Mouse (Mus musculus): ENCODE measurements at regions not wholly inside any gene's neighbourhood (a gene's known extent, or its start where the extent isn't known, plus 50 kb on each side); places are given as distances from the start of the nearest gene placed in this dataset.

DNA sequence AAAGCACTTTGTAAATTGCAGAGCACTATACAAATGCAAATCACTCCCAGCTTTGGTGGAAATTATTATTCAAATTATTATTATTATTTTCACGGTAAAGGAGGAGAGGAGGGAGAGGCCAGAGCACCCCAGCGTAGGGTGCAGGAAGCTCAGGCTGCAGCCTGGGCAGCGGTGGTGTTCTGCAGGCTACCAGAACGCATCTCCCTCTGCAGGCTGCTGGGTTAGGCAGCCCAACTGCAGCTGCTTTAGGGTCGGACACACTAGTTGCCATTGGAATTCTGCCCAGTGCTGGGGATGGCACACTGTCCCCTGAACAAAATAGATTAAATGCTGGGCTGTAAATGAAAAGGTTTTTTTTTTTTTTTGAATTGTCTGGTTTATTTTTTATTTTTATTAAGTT lies 189.7 kb upstream of the 4931429L15Rik start:
- H3K27ac ChIP-seq (replicated peaks; ENCODE audit: low read depth, low read length), result no peak overlapping the region
- no peak overlapping the region for H3K4me3 ChIP-seq (ENCODE audit: insufficient read depth, low read depth, low read length)
- no peaks in the 10 kb centered on the region for H3K4me1 ChIP-seq (ENCODE audit: control insufficient read depth, insufficient read depth, insufficient read length, low read length)

DNA sequence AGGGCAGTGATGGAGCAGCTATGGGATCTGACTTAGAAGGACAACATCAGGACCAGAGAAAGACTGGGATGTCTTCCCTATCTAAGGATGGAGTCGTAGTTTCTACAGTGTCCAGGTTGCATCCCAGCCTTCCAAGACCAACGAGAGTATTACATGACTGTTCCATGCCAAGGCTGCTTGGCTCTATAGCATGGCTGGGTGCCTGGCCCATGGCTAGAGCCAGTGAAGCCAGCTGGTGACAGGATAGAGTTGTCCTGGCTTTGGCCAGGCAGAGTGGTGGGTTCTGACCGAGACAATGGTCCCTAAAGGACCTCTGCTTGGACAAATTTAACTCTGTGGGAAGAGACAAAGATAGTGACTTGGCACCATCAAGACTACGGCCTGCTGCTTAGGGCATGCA lies 187.2 kb upstream of the 4931429L15Rik start:
- no peaks in the 10 kb centered on the region for H3K4me1 ChIP-seq (ENCODE audit: control insufficient read depth, insufficient read depth, insufficient read length, low read length)
- no peak overlapping the region for H3K4me3 ChIP-seq (ENCODE audit: insufficient read depth, low read depth, low read length)
- no peak overlapping the region for H3K27ac ChIP-seq (replicated peaks; ENCODE audit: low read depth, low read length)

DNA sequence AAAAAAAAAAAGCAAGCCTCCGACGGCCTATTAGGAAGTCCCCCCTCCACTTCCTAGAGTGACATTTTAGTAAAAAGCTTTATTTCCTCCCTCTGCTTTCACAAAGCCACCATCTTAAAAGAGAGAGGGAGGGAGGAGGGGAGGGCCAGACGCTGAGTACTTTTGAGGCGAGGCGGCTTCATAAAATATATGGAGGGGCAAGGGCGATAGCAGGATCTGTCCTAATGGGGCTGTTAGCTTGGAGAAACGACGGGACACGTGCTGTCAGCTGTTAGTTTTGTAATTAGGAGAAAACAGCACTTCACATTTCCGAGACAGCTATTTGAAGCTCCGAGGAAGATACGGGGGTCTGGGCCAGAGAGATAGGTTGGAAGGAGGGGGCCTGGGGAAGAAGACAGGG lies 184.8 kb upstream of the 4931429L15Rik start:
- H3K27ac ChIP-seq (replicated peaks; ENCODE audit: low read depth, low read length), result no peak overlapping the region
- no peak overlapping the region for H3K4me3 ChIP-seq (ENCODE audit: insufficient read depth, low read depth, low read length)
- H3K4me1 ChIP-seq (ENCODE audit: control insufficient read depth, insufficient read depth, insufficient read length, low read length), result no peaks in the 10 kb centered on the region

DNA sequence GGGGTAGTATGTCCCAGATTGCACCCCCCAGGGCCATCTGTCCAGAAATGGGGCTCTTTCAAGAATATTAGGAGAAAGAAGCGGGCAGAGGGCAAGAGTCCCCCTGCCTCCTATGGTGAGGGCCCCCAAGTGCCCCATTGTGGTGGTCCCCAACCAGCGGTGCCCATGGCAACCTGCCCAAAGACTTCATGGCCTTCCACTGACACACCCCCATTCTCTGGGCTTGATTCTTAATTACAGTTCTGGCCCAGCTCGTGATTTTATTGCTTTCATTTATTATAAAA lies 184.3 kb upstream of the 4931429L15Rik start:
- Histone ChIP-seq H3K4me1 (ENCODE audit: control insufficient read depth, insufficient read depth, insufficient read length, low read length) (no peaks in the 10 kb centered on the region), H3K4me3 (ENCODE audit: insufficient read depth, low read depth, low read length) (no peak overlapping the region), H3K27ac (replicated peaks; ENCODE audit: low read depth, low read length) (no peak overlapping the region)

DNA sequence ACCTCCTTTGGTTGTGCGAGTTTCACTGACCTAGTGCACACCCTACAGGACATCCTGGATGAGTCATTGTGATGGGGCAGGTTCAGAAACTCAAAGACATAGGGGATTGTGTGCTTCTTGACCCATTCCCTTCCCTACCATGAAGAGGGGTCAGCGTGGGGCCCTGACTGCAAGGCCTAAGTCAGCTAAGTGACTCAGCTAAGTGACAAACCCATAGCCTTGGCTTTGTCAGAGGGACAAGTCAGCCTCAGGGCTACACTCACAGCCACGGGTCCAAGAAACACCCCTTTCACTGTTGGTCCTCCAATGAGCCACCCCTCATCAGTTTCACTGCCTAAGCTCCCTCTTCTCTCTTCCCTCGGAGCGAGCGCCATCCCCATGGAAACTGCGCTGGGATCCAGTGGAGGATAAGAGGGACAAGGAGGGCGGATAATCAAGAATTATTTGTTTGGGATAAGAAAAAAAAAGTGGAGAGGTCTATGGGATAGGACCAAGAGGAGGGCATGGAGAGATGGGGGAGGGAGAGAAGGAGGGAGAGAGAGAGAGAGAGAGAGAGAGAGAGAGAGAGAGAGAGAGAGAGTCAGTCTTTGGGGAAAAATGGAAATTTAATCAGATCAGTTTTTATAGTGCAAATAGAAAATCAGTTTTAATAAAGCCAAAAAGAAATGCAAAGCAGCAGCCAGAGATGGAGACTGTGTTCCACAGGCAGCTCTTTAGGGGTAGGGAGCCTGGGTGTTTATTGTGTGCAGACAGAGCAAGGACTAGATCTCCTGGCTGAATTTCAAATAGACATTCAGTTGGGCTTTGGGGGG lies 183.7 kb upstream of the 4931429L15Rik start:
- H3K4me1 ChIP-seq (ENCODE audit: control insufficient read depth, insufficient read depth, insufficient read length, low read length), result no peaks in the 10 kb centered on the region
- H3K4me3 ChIP-seq (ENCODE audit: insufficient read depth, low read depth, low read length), result no peak overlapping the region
- no peak overlapping the region for H3K27ac ChIP-seq (replicated peaks; ENCODE audit: low read depth, low read length)

DNA sequence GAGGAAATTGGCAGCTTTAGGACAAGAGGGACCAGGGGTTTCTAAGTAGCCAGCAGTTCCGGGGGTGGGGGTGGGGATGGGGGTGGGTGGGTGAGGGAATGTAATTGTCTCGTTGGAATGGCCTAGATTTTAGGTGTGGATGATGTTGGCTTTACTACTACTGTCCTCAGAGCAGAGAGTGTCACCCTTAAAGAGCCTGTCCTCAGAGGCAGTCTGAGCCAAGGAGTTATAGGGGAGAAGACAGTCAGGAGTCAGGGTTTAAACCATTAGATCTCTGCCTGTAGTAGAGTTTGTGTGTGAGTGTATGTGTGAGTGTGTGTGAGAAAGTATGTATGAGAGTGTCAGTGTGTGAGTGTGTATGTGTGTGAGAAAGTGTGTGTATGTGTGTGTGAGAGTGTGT lies 179.6 kb upstream of the 4931429L15Rik start:
- no peaks in the 10 kb centered on the region for H3K4me1 ChIP-seq (ENCODE audit: control insufficient read depth, insufficient read depth, insufficient read length, low read length)
- no peak overlapping the region for H3K4me3 ChIP-seq (ENCODE audit: insufficient read depth, low read depth, low read length)
- no peak overlapping the region for H3K27ac ChIP-seq (replicated peaks; ENCODE audit: low read depth, low read length)

DNA sequence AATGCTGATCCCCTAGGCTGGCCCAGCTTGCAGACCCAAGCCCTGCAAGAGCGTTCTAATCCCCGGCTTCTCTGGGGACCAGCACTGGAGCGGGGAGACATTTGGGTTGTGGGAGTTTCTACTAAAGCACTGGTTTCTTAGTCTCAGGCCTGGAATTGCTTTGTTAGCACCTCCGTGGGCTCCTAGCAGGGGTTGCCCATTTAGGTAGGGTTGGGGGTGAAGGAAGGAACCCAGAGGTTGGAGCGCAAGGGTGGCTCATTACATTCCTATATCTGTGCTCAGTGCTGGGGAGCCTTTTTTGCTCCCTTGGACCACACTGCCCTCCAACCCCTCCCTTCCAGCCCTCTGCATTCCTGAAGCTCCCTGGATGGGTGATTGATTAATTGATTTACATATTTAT lies 179.1 kb upstream of the 4931429L15Rik start:
- Histone ChIP-seq H3K4me3 (ENCODE audit: insufficient read depth, low read depth, low read length) (no peak overlapping the region), H3K4me1 (ENCODE audit: control insufficient read depth, insufficient read depth, insufficient read length, low read length) (no peaks in the 10 kb centered on the region), H3K27ac (replicated peaks; ENCODE audit: low read depth, low read length) (no peak overlapping the region)

DNA sequence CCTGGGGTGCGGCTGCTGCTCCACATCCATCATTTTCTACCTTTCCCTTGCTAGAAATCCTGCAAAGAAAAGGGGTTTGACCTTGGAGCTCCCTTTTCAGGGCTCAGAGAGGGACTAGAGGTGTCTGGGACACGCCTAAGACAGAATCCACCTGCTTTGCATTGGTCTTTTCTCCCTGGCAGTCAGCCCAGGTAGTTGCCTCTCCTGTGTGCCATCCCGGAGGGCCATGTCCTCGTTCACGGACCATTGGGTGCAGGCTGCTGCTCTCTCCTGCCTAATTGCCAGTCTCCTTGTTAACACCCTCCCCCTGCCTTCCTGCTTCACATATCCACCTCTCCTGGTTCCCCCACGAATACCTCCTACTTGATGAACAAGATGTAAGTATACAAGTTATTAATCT lies 175.5 kb upstream of the 4931429L15Rik start:
- Histone ChIP-seq H3K27ac (replicated peaks; ENCODE audit: low read depth, low read length) (no peak overlapping the region), H3K4me3 (ENCODE audit: insufficient read depth, low read depth, low read length) (no peak overlapping the region), H3K4me1 (ENCODE audit: control insufficient read depth, insufficient read depth, insufficient read length, low read length) (no peaks in the 10 kb centered on the region)

DNA sequence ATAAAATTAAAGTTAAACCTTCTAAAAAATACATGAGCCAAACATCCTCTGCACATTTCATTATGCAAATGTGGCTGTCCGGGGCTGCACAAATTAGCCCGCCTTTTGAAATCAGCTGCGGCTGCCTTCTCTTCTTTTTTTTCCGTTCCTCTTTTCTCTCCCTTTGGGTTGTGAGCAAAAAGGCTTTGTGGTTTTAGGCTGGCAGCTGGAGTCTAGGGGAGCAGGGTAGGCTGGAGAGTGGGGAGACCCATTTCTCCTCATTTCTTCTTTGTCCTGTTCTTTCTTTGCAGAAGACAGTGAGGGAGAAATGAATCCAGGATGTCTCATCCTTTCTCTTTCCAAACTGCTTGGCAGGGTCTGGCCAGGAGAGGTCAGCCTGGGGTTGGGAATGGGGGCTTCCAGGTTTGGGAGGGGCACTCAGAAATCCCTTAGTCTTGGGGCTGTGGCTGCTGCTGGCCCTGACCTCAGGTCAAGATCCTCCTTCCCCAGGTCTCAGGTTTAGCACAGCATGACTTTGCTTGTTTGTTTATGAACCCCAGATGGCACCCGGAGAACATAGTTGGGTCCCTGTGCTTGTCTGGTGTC lies 163.2 kb upstream of the 4931429L15Rik start:
- Histone ChIP-seq H3K4me3 (ENCODE audit: insufficient read depth, low read depth, low read length) (no peak overlapping the region), H3K27ac (replicated peaks; ENCODE audit: low read depth, low read length) (no peak overlapping the region), H3K4me1 (ENCODE audit: control insufficient read depth, insufficient read depth, insufficient read length, low read length) (no peaks in the 10 kb centered on the region)

DNA sequence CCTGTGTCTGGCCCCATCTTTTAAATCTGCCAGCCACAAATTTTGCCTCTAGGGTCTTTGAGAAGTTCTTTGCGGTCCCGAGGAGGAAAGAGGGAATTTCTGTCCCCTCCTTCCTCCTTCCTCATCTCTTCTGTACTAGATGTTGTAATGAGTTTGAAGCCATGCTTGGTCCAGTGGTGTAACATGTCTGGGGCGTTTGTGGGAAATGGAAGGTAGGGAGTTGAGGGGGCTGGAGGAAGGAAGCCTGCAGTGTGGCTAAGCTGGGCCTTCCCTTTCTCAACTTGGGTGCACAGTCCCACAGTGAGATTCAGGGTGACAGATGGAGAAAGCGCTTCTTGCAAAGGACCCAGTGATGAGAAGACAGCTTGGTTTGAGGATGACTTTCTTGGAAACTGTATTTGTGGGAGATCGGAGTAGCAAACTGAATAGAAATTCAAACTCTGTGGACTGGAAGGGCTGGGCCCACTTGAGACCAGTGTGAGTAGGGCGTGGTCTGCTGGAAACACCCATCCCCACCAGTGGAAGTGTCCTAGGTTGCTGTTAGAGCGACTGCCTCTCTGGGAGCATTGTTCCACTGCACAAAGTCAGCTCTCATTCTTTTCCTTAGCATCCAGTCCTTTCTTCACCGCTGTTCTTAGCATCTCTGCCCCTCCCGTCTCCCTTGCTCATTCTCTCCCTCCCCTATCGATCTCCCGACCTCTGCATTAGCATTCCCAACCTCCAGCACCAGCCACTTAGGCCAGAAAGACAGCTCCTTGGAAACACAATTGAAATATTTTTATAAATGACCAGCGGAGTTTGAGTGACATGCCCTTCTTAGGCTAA lies 162.5 kb upstream of the 4931429L15Rik start:
- Histone ChIP-seq H3K4me1 (ENCODE audit: control insufficient read depth, insufficient read depth, insufficient read length, low read length) (no peaks in the 10 kb centered on the region), H3K4me3 (ENCODE audit: insufficient read depth, low read depth, low read length) (no peak overlapping the region)

DNA sequence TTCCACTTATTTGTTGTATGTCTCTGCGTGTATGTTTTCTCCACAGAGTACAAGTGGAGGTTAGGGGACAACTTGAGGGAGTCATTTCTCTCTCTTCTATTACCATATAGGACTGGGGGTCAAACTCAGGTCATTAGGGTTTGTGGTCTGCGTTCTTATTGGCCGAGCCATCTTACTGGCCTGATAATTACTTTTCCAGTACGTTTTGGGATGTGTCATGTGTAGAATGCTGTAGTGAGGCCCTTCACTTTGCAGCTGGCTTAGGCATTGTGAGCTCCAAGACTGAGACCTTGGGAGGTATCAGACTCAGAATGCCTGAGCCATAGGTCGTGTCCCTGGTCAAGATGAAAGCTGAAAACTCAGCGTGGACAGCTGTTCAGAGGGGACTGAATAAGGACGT lies 161.7 kb upstream of the 4931429L15Rik start:
- Histone ChIP-seq H3K4me1 (ENCODE audit: control insufficient read depth, insufficient read depth, insufficient read length, low read length) (no peaks in the 10 kb centered on the region), H3K27ac (replicated peaks; ENCODE audit: low read depth, low read length) (no peak overlapping the region)

More for the DNA sequence above, 162.5 kb upstream of the 4931429L15Rik start:
- H3K27ac ChIP-seq (replicated peaks; ENCODE audit: low read depth, low read length), result no peak overlapping the region

DNA sequence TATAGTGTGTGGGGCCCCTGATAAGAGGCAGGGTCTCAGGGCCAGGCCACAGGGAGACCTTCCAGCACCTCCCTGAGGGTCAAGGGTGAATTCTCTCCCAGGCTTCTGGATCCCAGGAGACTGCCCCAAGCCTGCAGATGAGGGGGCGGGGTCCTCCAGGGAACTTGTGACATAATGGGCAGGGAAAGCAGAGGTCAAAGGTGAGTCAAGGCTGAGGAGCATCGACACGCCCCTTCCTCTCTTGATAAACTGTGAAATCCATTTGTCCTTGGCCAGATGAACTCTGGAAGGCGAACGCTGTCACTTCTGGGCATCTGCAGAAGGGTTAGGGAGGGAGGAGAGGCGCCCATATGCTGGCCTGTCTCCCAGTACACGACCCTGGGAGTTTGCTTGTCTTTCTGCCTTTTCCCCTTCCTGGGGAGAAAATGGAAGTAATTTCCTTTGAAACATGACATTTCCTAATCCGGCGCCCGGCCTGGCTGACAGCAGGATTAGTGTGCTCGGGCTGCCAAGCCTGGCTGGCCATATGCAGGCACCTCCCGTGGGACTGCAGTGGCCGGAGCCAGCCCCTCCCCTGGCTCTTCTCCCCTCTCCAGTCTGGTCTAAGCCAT lies 160.4 kb upstream of the 4931429L15Rik start:
- H3K4me3 ChIP-seq (ENCODE audit: insufficient read depth, low read depth, low read length), result no peak overlapping the region; the same call in 1 of the 2 replicates
- peak overlapping the region; percentile 31 for H3K27ac ChIP-seq (replicated peaks; ENCODE audit: low read depth, low read length)
- H3K4me1 ChIP-seq (ENCODE audit: control insufficient read depth, insufficient read depth, insufficient read length, low read length), result no peaks in the 10 kb centered on the region

More for the DNA sequence above, 161.7 kb upstream of the 4931429L15Rik start:
- H3K4me3 ChIP-seq (ENCODE audit: insufficient read depth, low read depth, low read length), result no peak overlapping the region

DNA sequence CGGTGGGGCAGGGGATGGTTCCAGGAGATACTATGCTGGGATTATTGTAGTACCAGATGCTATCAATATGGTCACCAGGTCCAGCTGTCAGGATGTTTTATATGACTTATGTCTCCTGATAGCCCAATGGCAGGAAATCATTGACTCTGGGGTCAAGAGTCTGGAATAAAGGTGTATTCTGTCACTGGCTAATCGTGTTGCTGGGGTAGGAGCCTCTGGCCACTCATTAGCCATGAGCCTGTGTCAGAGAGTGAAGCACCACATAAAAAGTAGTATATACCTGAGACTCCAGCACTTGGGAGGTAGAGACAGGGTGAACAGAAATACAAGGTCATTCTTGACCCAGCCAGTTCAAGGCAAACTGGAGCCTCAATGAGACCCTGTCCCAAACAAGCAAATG lies 158.8 kb upstream of the 4931429L15Rik start:
- Histone ChIP-seq H3K4me1 (ENCODE audit: control insufficient read depth, insufficient read depth, insufficient read length, low read length) (no peaks in the 10 kb centered on the region), H3K27ac (replicated peaks; ENCODE audit: low read depth, low read length) (no peak overlapping the region), H3K4me3 (ENCODE audit: insufficient read depth, low read depth, low read length) (no peak overlapping the region)

DNA sequence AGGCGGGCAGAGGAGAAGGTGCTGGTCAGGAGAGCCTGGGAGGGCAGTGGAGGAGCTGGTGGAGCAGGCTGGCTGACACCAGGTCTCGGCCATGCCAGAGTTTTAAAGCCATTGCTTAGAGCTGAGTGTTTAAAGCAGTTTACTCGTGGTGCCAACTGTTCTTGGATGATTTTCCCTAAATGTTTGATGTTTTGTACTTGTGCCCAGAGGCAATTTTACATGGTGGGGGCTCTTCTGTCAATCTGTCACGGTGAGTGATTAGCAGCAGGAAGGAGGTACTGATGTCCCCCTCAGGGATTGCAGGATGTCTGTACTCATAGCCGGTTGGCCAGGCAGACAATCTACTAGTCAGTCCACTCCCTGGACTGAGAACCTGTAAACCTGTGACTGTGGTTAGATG lies 156.7 kb upstream of the 4931429L15Rik start:
- H3K27ac ChIP-seq (replicated peaks; ENCODE audit: low read depth, low read length), result no peak overlapping the region
- H3K4me1 ChIP-seq (ENCODE audit: control insufficient read depth, insufficient read depth, insufficient read length, low read length), result no peaks in the 10 kb centered on the region
- H3K4me3 ChIP-seq (ENCODE audit: insufficient read depth, low read depth, low read length), result no peak overlapping the region

DNA sequence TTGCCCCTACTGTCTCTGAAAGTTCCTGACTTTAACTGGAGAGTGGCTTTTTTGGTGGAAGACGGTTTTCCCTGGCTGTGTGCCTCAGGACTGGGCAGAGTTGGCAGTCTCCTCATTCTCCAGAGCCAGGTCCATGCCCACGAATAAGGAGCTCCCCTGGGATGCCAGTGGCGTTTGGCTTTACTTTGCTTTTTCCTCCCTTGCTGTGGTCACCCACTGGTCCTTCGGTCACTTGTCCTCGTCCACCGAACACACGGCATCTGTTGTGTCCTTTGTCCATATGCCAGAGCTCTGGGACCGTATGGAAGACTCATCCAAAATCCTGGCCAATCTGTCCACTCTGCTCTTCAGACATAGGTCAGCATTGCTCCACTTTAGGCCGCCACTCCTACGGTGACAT lies 153.9 kb upstream of the 4931429L15Rik start:
- H3K27ac ChIP-seq (replicated peaks; ENCODE audit: low read depth, low read length), result no peak overlapping the region
- no peak overlapping the region for H3K4me3 ChIP-seq (ENCODE audit: insufficient read depth, low read depth, low read length)
- no peaks in the 10 kb centered on the region for H3K4me1 ChIP-seq (ENCODE audit: control insufficient read depth, insufficient read depth, insufficient read length, low read length)
